Mouse (Mus musculus) kidney, embryonic 14.5 days (tissue): ENCODE measurements around the gene Pecr. TPM values are rescaled to one million over a fixed set of nuclear protein-coding genes. Genes with fewer than 3 reads are reported as not detected.

Source experiments
- ATAC-seq: fragments of 200-750 bp; cut with Nextera tagmentation; 2 replicates; pipeline ENCODE4 v1.8.0; 2017; ENCODE audit warnings: moderate number of reproducible peaks, mild to moderate bottlenecking, moderate TSS enrichment, moderate library complexity; ENCODE audit not compliant: low FRiP score, low TSS enrichment
- H3K27ac ChIP-seq: fragments of 300-500 bp; sonication (generic); 2 replicates; pipeline ENCODE4 v1.5.1; 2014; ENCODE audit warnings: low read depth, mild to moderate bottlenecking, low read length, moderate library complexity, mixed read lengths
- H3K27me3 ChIP-seq: fragments of 300-500 bp; sonication (generic); 2 replicates; pipeline ENCODE4 v1.6.1; 2014; ENCODE audit warnings: mild to moderate bottlenecking, low read length; ENCODE audit not compliant: control insufficient read depth, insufficient read depth
- H3K36me3 ChIP-seq: fragments of 300-500 bp; sonication (generic); 2 replicates; pipeline ENCODE4 v1.6.1; 2014; ENCODE audit warnings: low read length, mixed read lengths; ENCODE audit not compliant: control insufficient read depth, insufficient read depth
- H3K4me1 ChIP-seq: fragments of 300-500 bp; sonication (generic); 2 replicates; pipeline ENCODE4 v1.6.1; 2014; ENCODE audit warnings: low read length, mixed read lengths; ENCODE audit not compliant: control insufficient read depth, insufficient read depth
- H3K4me2 ChIP-seq: fragments of 300-500 bp; sonication (generic); replicated peaks from 2 replicates; pipeline ENCODE4 v1.6.1; 2014; ENCODE audit warnings: low read depth, mild to moderate bottlenecking, low read length
- H3K4me3 ChIP-seq: fragments of 300-500 bp; sonication (generic); 2 replicates; pipeline ENCODE4 v1.5.1; 2014; ENCODE audit warnings: mild to moderate bottlenecking, low read length
- H3K9ac ChIP-seq: fragments of 300-500 bp; sonication (generic); 2 replicates; pipeline ENCODE4 v1.6.1; 2014; ENCODE audit warnings: low read depth, mild to moderate bottlenecking, low read length, moderate library complexity
- H3K9me3 ChIP-seq: fragments of 300-500 bp; sonication (generic); 2 replicates; pipeline ENCODE4 v1.6.1; 2016; ENCODE audit warnings: low read length; ENCODE audit not compliant: control insufficient read depth
- WGBS: fragments of 180-500 bp; shearing (Covaris S2); extraction: QIAGEN DNeasy Blood & Tissue Kit; methylation state at CpG from one replicate; pipeline ENCODE4 v1.1.7; 2014; 5-methylcytosine and 5-hydroxymethylcytosine counted together
- polyA plus RNA-seq: library from polyadenylated mRNA; unstranded; fragments of >200 nt; fragmentation: Nextera tagmentation; extraction: Ambion mirVana; gene quantifications from 2 replicates; pipeline ENCODE4 v1.2.1, GENCODE M21; 2014

Pecr gene
- 43.3 and 46.0 TPM in 2 replicates for polyA plus RNA-seq

GRCm38 (mm10) chr1:72283992-72284485, at the start of gene Pecr, which contains the start of gene Tmem169:
TSS of gene Pecr (minus strand) at chr1:72284314.
TSS of gene Tmem169 (plus strand) at chr1:72284369.
- Histone ChIP-seq H3K4me1 (peaks cover 6% of the 10 kb centered on the region; the same call in 1 of the 2 replicates), H3K9me3 (no peaks in the 10 kb centered on the region), H3K4me3 (peak within 1 kb of the TSS; percentile 66), H3K9ac (peak within 1 kb of the TSS; percentile 71), H3K27ac (0 out of 2 replicates have a peak within 1 kb of the TSS, but pooled peaks have one; percentile 53), H3K27me3 (no peaks in the 10 kb centered on the region; the same call in 1 of the 2 replicates), H3K36me3 (no peaks in the 10 kb centered on the region), H3K4me2 (peak within 1 kb of the TSS; percentile 81)
- ATAC-seq, result peak; percentile 99
- WGBS, result under 1% methylated on average over 30 of the region's 30 CpGs

- Histone ChIP-seq H3K4me2 (no peak overlapping the region), H3K4me3 (no peak overlapping the region), H3K36me3 (peaks cover 63% of the 10 kb centered on the region), H3K27ac (no peak overlapping the region), H3K9me3 (no peaks in the 10 kb centered on the region), H3K4me1 (no peaks in the 10 kb centered on the region), H3K27me3 (no peaks in the 10 kb centered on the region), H3K9ac (no peak overlapping the region)
- 96% methylated on average over 11 of the region's 11 CpGs for WGBS
- ATAC-seq, result no peak
Observed at GRCm38 (mm10) chr1:72326162-72326821, 42.2 kb upstream of the Pecr start.

GRCm38 (mm10) chr1:72323248-72323647, 39.1 kb upstream of the Pecr start:
- no peak for ATAC-seq
- Histone ChIP-seq H3K4me3 (no peak overlapping the region), H3K36me3 (peaks cover 65% of the 10 kb centered on the region), H3K27me3 (no peaks in the 10 kb centered on the region), H3K9ac (no peak overlapping the region), H3K9me3 (no peaks in the 10 kb centered on the region), H3K4me2 (no peak overlapping the region), H3K27ac (no peak overlapping the region), H3K4me1 (no peaks in the 10 kb centered on the region)
- WGBS, result 86% methylated on average over 4 of the region's 4 CpGs

GRCm38 (mm10) chr1:72320759-72321158, 36.6 kb upstream of the Pecr start:
- WGBS, result 92% methylated on average over 5 of the region's 5 CpGs
- Histone ChIP-seq H3K27me3 (no peaks in the 10 kb centered on the region), H3K9ac (no peak overlapping the region), H3K27ac (no peak overlapping the region), H3K9me3 (no peaks in the 10 kb centered on the region), H3K4me2 (no peak overlapping the region), H3K4me3 (no peak overlapping the region), H3K4me1 (no peaks in the 10 kb centered on the region), H3K36me3 (peaks cover 60% of the 10 kb centered on the region)
- no peak for ATAC-seq

GRCm38 (mm10) chr1:72316901-72317300, 32.8 kb upstream of the Pecr start:
- ATAC-seq, result peak; percentile 71; the same call in 1 of the 2 replicates
- no peaks in the 10 kb centered on the region for H3K9me3 ChIP-seq
- no peak overlapping the region for H3K4me3 ChIP-seq
- H3K27ac ChIP-seq, result no peak overlapping the region
- no peaks in the 10 kb centered on the region for H3K27me3 ChIP-seq
- no peaks in the 10 kb centered on the region for H3K4me1 ChIP-seq
- no peak overlapping the region for H3K4me2 ChIP-seq
- H3K9ac ChIP-seq, result no peak overlapping the region
- H3K36me3 ChIP-seq, result peaks cover 66% of the 10 kb centered on the region
- WGBS, result 32% methylated on average over 7 of the region's 7 CpGs

GRCm38 (mm10) chr1:72316409-72316808, 32.3 kb upstream of the Pecr start:
- Histone ChIP-seq H3K4me2 (no peak overlapping the region), H3K36me3 (peaks cover 71% of the 10 kb centered on the region), H3K27me3 (no peaks in the 10 kb centered on the region), H3K4me3 (no peak overlapping the region), H3K9me3 (no peaks in the 10 kb centered on the region), H3K9ac (no peak overlapping the region), H3K27ac (no peak overlapping the region), H3K4me1 (no peaks in the 10 kb centered on the region)
- WGBS, result 69% methylated on average over 8 of the region's 8 CpGs
- no peak for ATAC-seq

- Histone ChIP-seq H3K9me3 (no peaks in the 10 kb centered on the region), H3K36me3 (peaks cover 66% of the 10 kb centered on the region), H3K27me3 (no peaks in the 10 kb centered on the region), H3K4me1 (no peaks in the 10 kb centered on the region), H3K9ac (no peak overlapping the region), H3K4me3 (no peak overlapping the region), H3K27ac (no peak overlapping the region), H3K4me2 (no peak overlapping the region)
- no peak for ATAC-seq
- 86% methylated on average over 4 of the region's 4 CpGs for WGBS
Observed at GRCm38 (mm10) chr1:72315447-72315846, 31.3 kb upstream of the Pecr start.

GRCm38 (mm10) chr1:72313399-72314039, 29.4 kb upstream of the Pecr start:
- ATAC-seq, result no peak
- Histone ChIP-seq H3K27ac (no peak overlapping the region), H3K27me3 (no peaks in the 10 kb centered on the region), H3K4me3 (no peak overlapping the region), H3K9me3 (no peaks in the 10 kb centered on the region), H3K4me2 (no peak overlapping the region), H3K36me3 (peaks cover 47% of the 10 kb centered on the region), H3K4me1 (no peaks in the 10 kb centered on the region), H3K9ac (no peak overlapping the region)
- 82% methylated on average over 5 of the region's 5 CpGs for WGBS
